Mouse (Mus musculus) hindbrain, embryonic 14.5 days (tissue): Measurements from ENCODE around the gene Dnajb13. TPM values are rescaled to one million over a fixed set of nuclear protein-coding genes. Genes with fewer than 3 reads are reported as not detected.
A peak's percentile ranks its signal among the peaks of the same experiment; 100 is the strongest.

ENCODE experiments used
- ATAC-seq: fragments of 200-750 bp; cut with Nextera tagmentation; 2 replicates; pipeline ENCODE4 v1.8.0; 2017; ENCODE audit warnings: moderate number of reproducible peaks, mild to moderate bottlenecking, moderate TSS enrichment, moderate library complexity; ENCODE audit not compliant: low FRiP score
- DNase-seq: peaks from one replicate; pipeline ENCODE4 v3.0.0-alpha.2; 2015; ENCODE audit warnings: low spot score
- H3K27ac ChIP-seq: fragments of 300-500 bp; sonication (generic); 2 replicates; pipeline ENCODE4 v1.5.1; 2014; ENCODE audit warnings: mild to moderate bottlenecking, moderate library complexity
- H3K27me3 ChIP-seq: fragments of 300-500 bp; sonication (generic); 2 replicates; pipeline ENCODE4 v1.6.1; 2014; ENCODE audit warnings: mild to moderate bottlenecking, low read length, mixed read lengths; ENCODE audit not compliant: control insufficient read depth, insufficient read depth
- H3K36me3 ChIP-seq: fragments of 300-500 bp; sonication (generic); replicated peaks from 2 replicates; pipeline ENCODE4 v1.6.1; 2014; ENCODE audit not compliant: control insufficient read depth, insufficient read depth
- H3K4me1 ChIP-seq: fragments of 300-500 bp; sonication (generic); replicated peaks from 2 replicates; pipeline ENCODE4 v1.6.1; 2014; ENCODE audit warnings: antibody characterized with exemption, low read length, mixed read lengths; ENCODE audit not compliant: control insufficient read depth, insufficient read depth
- H3K4me2 ChIP-seq: fragments of 300-500 bp; sonication (generic); replicated peaks from 2 replicates; pipeline ENCODE4 v1.6.1; 2014; ENCODE audit warnings: mild to moderate bottlenecking, moderate library complexity
- H3K4me3 ChIP-seq: fragments of 300-500 bp; sonication (generic); replicated peaks from 2 replicates; pipeline ENCODE4 v1.5.1; 2014; ENCODE audit warnings: mild to moderate bottlenecking, low read length
- H3K9ac ChIP-seq: fragments of 300-500 bp; sonication (generic); 2 replicates; pipeline ENCODE4 v1.6.1; 2014
- H3K9me3 ChIP-seq: fragments of 300-500 bp; sonication (generic); 2 replicates; pipeline ENCODE4 v1.6.1; 2016; ENCODE audit warnings: low read length; ENCODE audit not compliant: control insufficient read depth
- WGBS: fragments of 180-500 bp; shearing (Covaris S2); extraction: QIAGEN DNeasy Blood & Tissue Kit; methylation state at CpG from one replicate; pipeline ENCODE4 v1.1.7; 2014; 5-methylcytosine and 5-hydroxymethylcytosine counted together
- polyA plus RNA-seq: library from polyadenylated mRNA; unstranded; fragments of >200 nt; fragmentation: Nextera tagmentation; extraction: Ambion mirVana; gene quantifications from 2 replicates; pipeline ENCODE4 v1.2.1, GENCODE M21; 2014

The Dnajb13 gene
- polyA plus RNA-seq = 6.6 and 10.8 TPM in 2 replicates

DNA sequence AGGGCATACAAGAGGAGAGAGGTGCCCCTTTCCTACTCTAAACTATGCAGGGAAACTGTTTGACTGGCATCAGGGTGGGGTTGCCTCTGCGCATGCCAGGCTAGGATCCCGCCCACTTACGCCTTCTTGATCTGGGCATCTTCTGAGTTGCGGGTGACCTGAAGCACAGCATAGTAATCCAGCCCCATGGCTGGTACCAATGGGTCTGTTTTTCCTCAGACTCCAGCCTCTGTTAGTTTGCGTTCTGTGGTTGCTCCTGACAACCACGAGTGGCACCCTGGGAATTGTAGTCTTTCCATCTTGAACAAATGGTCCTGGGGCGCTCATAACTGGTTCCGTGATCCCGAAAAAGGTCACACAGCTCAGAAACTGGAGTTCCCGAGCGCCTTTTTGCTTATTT is at the start of gene Dnajb13:
Gene Dnajb13, minus strand, starts transcription at position 388 of the 400 bp plus-strand sequence.
- peak; percentile 53; the same call in 1 of the 2 replicates for ATAC-seq
- 53% methylated on average over 11 of the region's 11 CpGs for WGBS
- H3K9me3 ChIP-seq = no peaks in the 10 kb centered on the region
- no peaks in the 10 kb centered on the region for H3K4me1 ChIP-seq
- no peaks in the 10 kb centered on the region for H3K27me3 ChIP-seq
- peak within 1 kb of the TSS; percentile 33 for H3K4me2 ChIP-seq
- no peak within 1 kb of the TSS for H3K4me3 ChIP-seq
- peak; percentile 52 for DNase-seq
- no peaks in the 10 kb centered on the region for H3K36me3 ChIP-seq
- no peak within 1 kb of the TSS for H3K27ac ChIP-seq
- H3K9ac ChIP-seq = no peak within 1 kb of the TSS

DNA sequence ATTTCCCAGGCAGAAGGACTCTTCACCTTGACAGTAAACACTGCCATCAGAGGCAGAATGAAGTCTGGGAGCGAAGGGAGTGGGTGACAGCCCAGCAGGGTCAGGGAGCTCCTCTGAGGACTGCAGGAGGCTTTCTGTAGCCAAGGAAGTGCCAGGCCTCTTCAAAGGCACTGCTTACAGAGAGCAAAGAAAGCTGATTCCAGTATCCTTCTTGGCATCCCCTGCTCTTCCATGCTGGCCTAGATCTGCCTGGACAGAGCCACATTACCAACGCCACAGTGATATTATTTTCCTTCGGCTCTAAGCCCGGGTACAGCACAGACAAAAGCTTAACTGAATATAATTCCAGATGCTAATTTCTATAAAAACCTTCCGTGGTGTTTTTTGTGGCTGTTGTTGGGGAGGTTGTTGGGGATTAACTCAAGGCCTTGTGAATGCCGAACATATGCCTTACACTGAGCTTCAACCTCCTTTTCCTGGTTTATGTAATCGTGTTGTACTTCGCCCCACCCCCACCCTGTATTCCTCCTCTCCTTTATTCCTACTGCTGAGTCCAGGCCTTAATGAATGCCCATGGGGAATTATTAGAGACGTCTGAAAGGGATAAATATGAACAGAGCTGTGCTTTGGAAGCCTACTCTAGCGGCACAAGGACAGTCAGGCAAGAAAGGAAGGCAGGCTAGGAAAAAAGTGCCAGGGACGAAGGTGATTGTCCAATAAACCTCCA is 47.3 kb upstream of the Dnajb13 start:
- no peaks in the 10 kb centered on the region for H3K9me3 ChIP-seq
- ATAC-seq = no peak
- H3K4me3 ChIP-seq = no peak overlapping the region
- no peak overlapping the region; the same call in 1 of the 2 replicates for H3K9ac ChIP-seq
- no peaks in the 10 kb centered on the region for H3K27me3 ChIP-seq
- H3K27ac ChIP-seq = peak overlapping the region; percentile 58
- DNase-seq = no peak
- 56% methylated on average over 11 of the region's 11 CpGs for WGBS
- peaks cover 11% of the 10 kb centered on the region; the same call in 1 of the 2 replicates for H3K36me3 ChIP-seq
- H3K4me1 ChIP-seq = peaks cover 8% of the 10 kb centered on the region; the same call in 1 of the 2 replicates
- H3K4me2 ChIP-seq = no peak overlapping the region

DNA sequence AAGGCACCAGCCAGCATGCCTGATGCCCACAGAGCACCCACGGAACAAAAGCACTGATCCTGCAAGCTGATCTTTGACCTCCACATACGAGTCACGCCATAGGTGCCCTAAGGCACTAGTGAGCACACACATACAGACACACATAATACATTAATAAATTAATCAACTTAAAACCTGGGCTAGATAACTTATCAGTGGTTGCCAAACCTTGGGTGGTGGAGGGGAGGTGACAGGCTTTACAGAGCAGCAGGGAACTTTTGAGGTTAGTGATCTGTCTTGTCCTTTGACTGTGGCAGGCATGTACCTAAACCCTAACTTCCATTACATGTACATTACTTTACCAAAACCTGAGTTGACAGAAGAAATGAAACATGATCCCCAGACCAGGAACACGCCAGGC is 44.6 kb upstream of the Dnajb13 start:
- H3K9me3 ChIP-seq = no peaks in the 10 kb centered on the region
- no peak overlapping the region for H3K27ac ChIP-seq
- H3K4me3 ChIP-seq = no peak overlapping the region
- H3K27me3 ChIP-seq = no peaks in the 10 kb centered on the region
- peaks cover 6% of the 10 kb centered on the region; the same call in 1 of the 2 replicates for H3K36me3 ChIP-seq
- DNase-seq (no peak), ATAC-seq (no peak)
- 88% methylated on average over 4 of the region's 4 CpGs for WGBS
- no peak overlapping the region for H3K9ac ChIP-seq
- H3K4me2 ChIP-seq = no peak overlapping the region
- H3K4me1 ChIP-seq = peaks cover 18% of the 10 kb centered on the region

DNA sequence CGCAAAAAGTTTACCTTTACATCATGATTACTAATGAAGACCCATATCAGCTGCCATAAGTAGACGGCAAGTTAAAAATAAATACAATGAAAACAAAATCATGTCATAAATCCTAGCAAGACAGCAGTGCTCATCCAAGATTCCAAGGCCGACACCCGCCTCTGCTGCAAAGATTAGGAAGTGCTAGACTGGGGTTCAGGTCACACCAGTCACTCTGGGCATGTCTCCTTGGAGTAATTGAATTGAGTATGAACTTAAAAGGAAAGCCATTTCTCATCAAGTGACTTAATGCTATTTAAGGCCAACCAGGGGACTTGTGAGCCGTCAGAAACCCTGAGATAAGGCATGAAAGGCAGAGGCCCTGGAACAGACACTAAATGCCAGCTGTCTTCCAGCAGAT is 42.5 kb upstream of the Dnajb13 start:
- H3K27me3 ChIP-seq = no peaks in the 10 kb centered on the region

DNA sequence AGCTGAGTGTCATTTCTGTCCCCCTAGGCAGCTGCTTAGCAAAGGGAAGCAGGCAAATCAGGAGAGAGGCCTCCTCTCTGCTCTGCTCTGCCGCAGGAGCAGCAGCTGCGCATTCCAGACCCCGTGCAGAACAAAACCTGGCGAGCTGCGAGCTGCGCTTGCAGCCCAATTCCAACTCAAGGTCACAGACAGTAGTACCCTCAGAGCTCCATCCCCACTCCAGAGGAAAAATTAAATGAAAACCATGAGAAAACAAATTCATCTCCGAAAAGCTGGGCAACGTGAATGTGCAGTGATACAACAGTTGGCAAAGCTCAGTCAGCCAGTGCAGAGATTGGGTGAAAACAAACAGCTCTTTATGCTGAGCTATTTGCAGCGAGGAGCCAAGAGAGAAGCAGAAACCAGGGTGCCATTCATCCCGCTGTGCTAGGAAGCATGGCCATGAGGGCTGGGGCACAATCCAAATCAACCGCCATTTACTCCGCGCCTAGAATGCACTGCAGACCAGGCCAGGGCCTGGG is 40.7 kb upstream of the Dnajb13 start:
- peaks cover 11% of the 10 kb centered on the region; the same call in 1 of the 2 replicates for H3K4me1 ChIP-seq
- ATAC-seq (peak; percentile 88), DNase-seq (peak; percentile 64)
- peak overlapping the region; percentile 90 for H3K27ac ChIP-seq
- no peaks in the 10 kb centered on the region for H3K27me3 ChIP-seq
- WGBS = 20% methylated on average over 13 of the region's 13 CpGs
- H3K9me3 ChIP-seq = no peaks in the 10 kb centered on the region
- peaks cover 8% of the 10 kb centered on the region; the same call in 1 of the 2 replicates for H3K36me3 ChIP-seq
- peak overlapping the region; percentile 42 for H3K4me2 ChIP-seq
- H3K4me3 ChIP-seq = no peak overlapping the region
- H3K9ac ChIP-seq = peak overlapping the region; percentile 31

More for the DNA sequence above, 42.5 kb upstream of the Dnajb13 start:
- Histone ChIP-seq H3K36me3 (peaks cover 4% of the 10 kb centered on the region; the same call in 1 of the 2 replicates), H3K27ac (no peak overlapping the region), H3K4me1 (peaks cover 13% of the 10 kb centered on the region), H3K4me3 (no peak overlapping the region), H3K9me3 (no peaks in the 10 kb centered on the region), H3K9ac (no peak overlapping the region), H3K4me2 (no peak overlapping the region)
- 86% methylated on average over 5 of the region's 5 CpGs for WGBS
- DNase-seq = no peak
- ATAC-seq = no peak

DNA sequence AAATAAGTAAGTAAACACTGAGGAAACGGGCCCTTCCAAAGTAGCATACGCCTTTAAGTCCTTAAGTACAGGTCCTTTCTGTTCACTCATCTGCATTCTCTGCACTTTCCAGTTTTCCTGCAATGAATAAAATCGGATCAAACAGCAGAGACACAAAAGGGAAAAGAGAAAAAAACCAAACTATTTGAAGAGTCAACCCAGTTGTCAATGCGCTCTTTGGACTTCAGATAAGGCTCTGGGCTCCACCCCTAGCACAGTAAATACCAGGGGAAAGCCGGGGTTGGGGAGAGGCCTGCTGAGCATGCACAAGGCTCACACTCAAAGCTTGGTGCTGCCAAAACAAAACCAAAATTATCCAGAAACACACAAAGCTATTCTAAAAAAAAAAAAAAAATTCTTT is 40.2 kb upstream of the Dnajb13 start:
- Histone ChIP-seq H3K9ac (no peak overlapping the region), H3K4me2 (no peak overlapping the region; the same call in 1 of the 2 replicates), H3K4me1 (peaks cover 11% of the 10 kb centered on the region; the same call in 1 of the 2 replicates), H3K36me3 (peaks cover 8% of the 10 kb centered on the region; the same call in 1 of the 2 replicates), H3K27me3 (no peaks in the 10 kb centered on the region), H3K27ac (peak overlapping the region; percentile 90), H3K4me3 (no peak overlapping the region), H3K9me3 (no peaks in the 10 kb centered on the region)
- ATAC-seq = no peak
- no peak for DNase-seq
- WGBS = 52% methylated on average over 5 of the region's 5 CpGs

DNA sequence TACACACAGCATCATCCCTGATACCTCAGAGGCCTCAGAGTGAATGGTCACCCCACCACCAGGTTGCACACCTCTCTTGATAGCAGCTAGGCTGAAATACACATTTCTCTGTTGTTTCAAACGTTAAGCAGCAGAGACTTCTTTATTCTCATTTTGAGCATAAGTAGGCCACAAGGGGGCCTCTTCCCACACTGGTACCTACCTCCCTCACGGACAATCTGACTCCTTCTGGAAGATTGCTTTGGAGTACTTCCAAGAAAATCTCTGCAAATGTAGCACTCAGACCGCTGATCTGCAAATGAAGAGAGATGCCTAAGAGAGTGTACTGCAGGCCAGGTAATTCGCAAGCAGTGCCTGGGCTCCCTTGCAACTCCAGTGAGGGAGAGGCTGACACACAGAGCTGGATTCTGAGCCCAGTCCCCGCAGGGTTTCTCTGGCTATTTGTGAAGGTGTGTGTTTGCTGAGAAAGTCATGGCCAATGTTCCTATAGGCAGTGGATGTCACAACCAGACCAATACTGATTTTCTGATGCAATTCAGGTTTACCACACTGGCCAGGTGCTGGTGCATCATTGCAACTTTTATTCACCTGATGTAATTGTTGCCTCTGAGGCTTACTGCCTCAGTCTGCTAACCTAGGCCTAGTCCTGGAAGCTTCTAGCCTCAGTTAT is 35.7 kb upstream of the Dnajb13 start:
- no peak overlapping the region for H3K9ac ChIP-seq
- no peaks in the 10 kb centered on the region for H3K9me3 ChIP-seq
- ATAC-seq = no peak
- H3K4me1 ChIP-seq = peaks cover 7% of the 10 kb centered on the region; the same call in 1 of the 2 replicates
- no peak overlapping the region for H3K4me3 ChIP-seq
- peaks cover 29% of the 10 kb centered on the region for H3K36me3 ChIP-seq
- H3K27ac ChIP-seq = no peak overlapping the region
- no peak overlapping the region for H3K4me2 ChIP-seq
- no peak for DNase-seq
- H3K27me3 ChIP-seq = no peaks in the 10 kb centered on the region
- WGBS = 57% methylated on average over 5 of the region's 5 CpGs

DNA sequence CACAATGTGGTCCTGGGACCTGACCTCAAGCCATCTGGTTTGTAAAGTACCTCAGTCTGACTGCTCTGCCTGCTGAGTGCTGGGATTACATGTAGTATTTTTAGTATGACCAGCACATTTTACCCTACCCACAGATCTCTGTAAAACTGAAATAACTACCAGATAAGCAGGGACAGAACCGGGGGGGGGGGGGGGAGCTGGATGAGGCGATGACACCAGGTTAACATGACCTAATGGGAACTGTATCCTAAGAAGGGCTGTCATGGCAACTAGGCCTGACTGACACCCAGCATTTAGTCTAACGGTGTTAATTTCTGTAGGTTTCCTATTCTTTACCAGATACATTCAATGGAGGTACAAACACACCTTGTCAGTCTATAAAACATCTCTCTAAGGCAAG is 35.0 kb upstream of the Dnajb13 start:
- DNase-seq (no peak), ATAC-seq (no peak)
- Histone ChIP-seq H3K36me3 (peaks cover 29% of the 10 kb centered on the region), H3K27ac (no peak overlapping the region), H3K27me3 (no peaks in the 10 kb centered on the region), H3K4me2 (no peak overlapping the region), H3K4me3 (no peak overlapping the region), H3K9ac (no peak overlapping the region), H3K4me1 (0 out of 2 replicates have a peak, but pooled peaks cover under 1% of the 10 kb centered on the region), H3K9me3 (no peaks in the 10 kb centered on the region)
- 96% methylated on average over 3 of the region's 3 CpGs for whole genome bisulfite sequencing

DNA sequence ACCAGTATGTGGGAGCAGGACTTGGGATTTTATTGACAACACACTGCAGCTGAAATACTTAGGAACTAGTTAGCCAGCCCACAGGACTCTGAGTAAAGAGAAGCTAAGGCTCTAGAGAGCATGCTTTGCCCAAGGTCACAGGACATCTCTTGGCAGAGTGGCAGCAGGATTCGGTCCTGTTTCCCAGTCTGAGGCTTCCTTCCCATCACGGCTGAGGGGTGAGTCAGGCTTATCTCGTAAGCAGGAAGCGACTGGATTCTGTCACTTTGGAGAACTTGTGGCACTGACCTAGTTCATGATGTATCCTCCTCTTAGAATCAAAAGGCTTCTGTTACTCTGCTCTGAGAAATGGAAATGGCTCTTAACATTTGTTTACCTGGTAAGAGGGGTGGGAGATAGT is 32.9 kb upstream of the Dnajb13 start:
- 81% methylated on average over 4 of the region's 4 CpGs for WGBS
- no peak overlapping the region for H3K4me3 ChIP-seq

More for the DNA sequence above, 32.9 kb upstream of the Dnajb13 start:
- H3K36me3 ChIP-seq = peaks cover 29% of the 10 kb centered on the region
- no peaks in the 10 kb centered on the region for H3K27me3 ChIP-seq
- no peak overlapping the region for H3K9ac ChIP-seq
- no peaks in the 10 kb centered on the region for H3K4me1 ChIP-seq
- ATAC-seq (no peak), DNase-seq (no peak)
- no peak overlapping the region for H3K27ac ChIP-seq
- no peak overlapping the region for H3K4me2 ChIP-seq
- no peaks in the 10 kb centered on the region for H3K9me3 ChIP-seq
